Mouse (Mus musculus) embryo, embryonic 10 days (tissue): ENCODE results near the gene Hist1h2bq.
"Not testable (repeated sequence)": the region's sequence is repeated elsewhere in the genome, so short reads cannot be mapped to it uniquely, and the experiment has no call there.

Source experiments
- DNase-seq: peaks from one replicate; pipeline ENCODE4 v3.0.0-alpha.2; 2015; ENCODE audit warnings: low spot score

Hist1h2bq gene

GRCm38 (mm10) chr13:21810073-21810472 lies at the start of gene Hist1h2bq, which contains the start of gene Hist1h2ao:
Gene Hist1h2bq (minus strand): TSS chr13:21810197.
Gene Hist1h2ao (plus strand): TSS chr13:21810465.
- not testable (repeated sequence) for DNase-seq

- peak; percentile 65 for DNase-seq
These were observed 45.7 kb upstream of the Hist1h2bq start for GRCm38 (mm10) chr13:21855698-21856162.

- peak; percentile 85 for DNase-seq
These were observed 45.1 kb upstream of the Hist1h2bq start for GRCm38 (mm10) chr13:21855146-21855545.

- DNase-seq = no peak
These were observed 42.4 kb upstream of the Hist1h2bq start for GRCm38 (mm10) chr13:21852215-21852945.

- not testable (repeated sequence) for DNase-seq
These were observed 40.7 kb upstream of the Hist1h2bq start for GRCm38 (mm10) chr13:21850696-21851095.

- DNase-seq = peak; percentile 78
These were observed 37.9 kb upstream of the Hist1h2bq start for GRCm38 (mm10) chr13:21847883-21848282.

GRCm38 (mm10) chr13:21846356-21846755 lies 36.4 kb upstream of the Hist1h2bq start:
- not testable (repeated sequence) for DNase-seq

- DNase-seq = not testable (repeated sequence)
These were observed 30.5 kb upstream of the Hist1h2bq start for GRCm38 (mm10) chr13:21840508-21840907.

- not testable (repeated sequence) for DNase-seq
These were observed 23.5 kb upstream of the Hist1h2bq start, which contains the start of the genes Hist1h2ap and Hist1h2br for GRCm38 (mm10) chr13:21833461-21833860. Gene Hist1h2ap (minus strand): TSS chr13:21833507. Gene Hist1h2br (plus strand): TSS chr13:21833743.

GRCm38 (mm10) chr13:21831418-21832394 lies 21.7 kb upstream of the Hist1h2bq start, which contains the start of gene Hist1h4n:
Gene Hist1h4n (minus strand): TSS chr13:21832196.
- not testable (repeated sequence) for DNase-seq

- peak; percentile 10 for DNase-seq
These were observed 20.3 kb upstream of the Hist1h2bq start for GRCm38 (mm10) chr13:21830344-21830743.

GRCm38 (mm10) chr13:21828511-21828910 lies 18.5 kb upstream of the Hist1h2bq start:
- DNase-seq = no peak

GRCm38 (mm10) chr13:21820082-21820890 lies 10.3 kb upstream of the Hist1h2bq start:
- DNase-seq = not testable (repeated sequence)

- not testable (repeated sequence) for DNase-seq
These were observed 2.1 kb upstream of the Hist1h2bq start for GRCm38 (mm10) chr13:21812092-21812491.

- DNase-seq = not testable (repeated sequence)
These were observed 1.5 kb upstream of the Hist1h2bq start, which contains the start of gene Hist1h4m for GRCm38 (mm10) chr13:21811539-21811938. Gene Hist1h4m (plus strand): TSS chr13:21811746.

GRCm38 (mm10) chr13:21811074-21811473 lies 1.1 kb upstream of the Hist1h2bq start:
- not testable (repeated sequence) for DNase-seq

GRCm38 (mm10) chr13:21803058-21803457 lies 6.9 kb downstream of the Hist1h2bq start:
- DNase-seq = not testable (repeated sequence)

- not testable (repeated sequence) for DNase-seq
These were observed 12.8 kb downstream of the Hist1h2bq start for GRCm38 (mm10) chr13:21797163-21797562.

GRCm38 (mm10) chr13:21795584-21795983 lies 14.4 kb downstream of the Hist1h2bq start:
- DNase-seq = peak; percentile 3

GRCm38 (mm10) chr13:21790601-21791283 lies 19.3 kb downstream of the Hist1h2bq start:
- DNase-seq = peak; percentile 28
